Comparison of ENCODE assay signal across 8 mouse cellular contexts in genomic region chr7:44986192-44986878, GRCm38 (mm10). TPM values are rescaled to one million over a fixed set of nuclear protein-coding genes. Genes with fewer than 3 reads are reported as not detected.
DNase-seq lines count a peak whose midpoint lies in the region; ATAC-seq and TF ChIP-seq lines count a peak whose summit lies in the region.

Gene Prmt1, minus strand, starts transcription at chr7:44986568.

- H3K36me3 ChIP-seq in kidney, embryonic 14.5 days (ENCODE audit: control insufficient read depth, insufficient read depth, low read length): peaks cover 30% of the 10 kb centered on the region
- peaks cover 37% of the 10 kb centered on the region for H3K36me3 ChIP-seq in limb, embryonic 15.5 days

- DNase-seq in A20 (ENCODE audit: low read depth, low spot score): peak; percentile 99
- DNase-seq in heart, adult 9 months (ENCODE audit: low spot score in 2 of 2): peak; percentile 99 to 100
- peak; percentile 99 for DNase-seq in monocyte, adult 2 months (ENCODE audit: low read depth in 1 of 2, low spot score in 2 of 2)
- DNase-seq in spleen, postnatal 36 days (ENCODE audit: low spot score in 2 of 2): peak; percentile 99 to 100

- no peak for TF ChIP-seq CTCF in bone marrow macrophage, adult 2 months (IDR thresholded peaks at IDR 0.05; ENCODE audit: low read depth, low read length)
- TF ChIP-seq CTCF in embryonic fibroblast, embryonic 13.5 days (IDR thresholded peaks at IDR 0.05; ENCODE audit: borderline replicate concordance, insufficient read depth, low read length): no peak

- H3K4me1 ChIP-seq in bone marrow macrophage, adult 2 months (ENCODE audit: control insufficient read depth, insufficient read depth, low read length): peaks cover 10% of the 10 kb centered on the region
- no peaks in the 10 kb centered on the region for H3K4me1 ChIP-seq in embryonic fibroblast, embryonic 13.5 days (ENCODE audit: control insufficient read depth, insufficient read depth, low read length)
- H3K4me1 ChIP-seq in kidney, embryonic 14.5 days (ENCODE audit: control insufficient read depth, insufficient read depth, low read length): peaks cover 26% of the 10 kb centered on the region
- peaks cover 34% of the 10 kb centered on the region for H3K4me1 ChIP-seq in limb, embryonic 15.5 days

- peak within 1 kb of the TSS; percentile 81 for H3K27ac ChIP-seq in bone marrow macrophage, adult 2 months (ENCODE audit: insufficient read depth, low read depth, low read length)
- H3K27ac ChIP-seq in embryonic fibroblast, embryonic 13.5 days (ENCODE audit: insufficient read depth, low read length): peak within 1 kb of the TSS; percentile 87
- peak within 1 kb of the TSS; percentile 98 for H3K27ac ChIP-seq in kidney, embryonic 14.5 days (ENCODE audit: low read depth, low read length)
- peak within 1 kb of the TSS; percentile 97 for H3K27ac ChIP-seq in limb, embryonic 15.5 days

- ATAC-seq in kidney, embryonic 14.5 days (ENCODE audit: low FRiP score, low TSS enrichment): peak; percentile 96
- ATAC-seq in limb, embryonic 15.5 days (ENCODE audit: insufficient number of reproducible peaks, low FRiP score, low TSS enrichment, low read depth): peak; percentile 97

- WGBS in kidney, embryonic 14.5 days: under 1% methylated on average over 42 of the region's 42 CpGs
- under 1% methylated on average over 42 of the region's 42 CpGs for WGBS in limb, embryonic 15.5 days

- peak within 1 kb of the TSS; percentile 68 for H3K4me2 ChIP-seq in kidney, embryonic 14.5 days (replicated peaks; ENCODE audit: low read depth, low read length)
- H3K4me2 ChIP-seq in limb, embryonic 15.5 days: peak within 1 kb of the TSS; percentile 66

- H3K27me3 ChIP-seq in kidney, embryonic 14.5 days (ENCODE audit: control insufficient read depth, insufficient read depth, low read length): no peaks in the 10 kb centered on the region
- H3K27me3 ChIP-seq in limb, embryonic 15.5 days: no peaks in the 10 kb centered on the region

- no peak for TF ChIP-seq POLR2A in bone marrow macrophage, adult 2 months (IDR thresholded peaks at IDR 0.05; ENCODE audit: borderline replicate concordance, low read depth, low read length)
- peak; percentile 83 for TF ChIP-seq POLR2A in embryonic fibroblast, embryonic 13.5 days (IDR thresholded peaks at IDR 0.05; ENCODE audit: low read depth, low read length)

- peak within 1 kb of the TSS; percentile 97 for H3K4me3 ChIP-seq in bone marrow macrophage, adult 2 months (ENCODE audit: insufficient read depth, low read length)
- H3K4me3 ChIP-seq in embryonic fibroblast, embryonic 13.5 days (ENCODE audit: insufficient read depth, low read length): peak within 1 kb of the TSS; percentile 95
- H3K4me3 ChIP-seq in kidney, embryonic 14.5 days (ENCODE audit: low read length): peak within 1 kb of the TSS; percentile 97
- H3K4me3 ChIP-seq in limb, embryonic 15.5 days: peak within 1 kb of the TSS; percentile 63

- no peaks in the 10 kb centered on the region for H3K9me3 ChIP-seq in kidney, embryonic 14.5 days (ENCODE audit: control insufficient read depth, low read length)
- H3K9me3 ChIP-seq in limb, embryonic 15.5 days: no peaks in the 10 kb centered on the region

- H3K9ac ChIP-seq in kidney, embryonic 14.5 days (ENCODE audit: low read depth, low read length): peak within 1 kb of the TSS; percentile 99
- H3K9ac ChIP-seq in limb, embryonic 15.5 days: peak within 1 kb of the TSS; percentile 89

RNA-seq across cellular contexts. Expression of gene Prmt1, which starts in this region (rescaled TPM):
- 54.4 and 61.6 TPM in 2 replicates for polyA plus RNA-seq in bone marrow macrophage, adult 2 months (2012; ENCODE audit: insufficient read depth, insufficient read length, missing spikeins)
- 403 and 439 TPM in 2 replicates for polyA plus RNA-seq in embryonic fibroblast, embryonic 13.5 days (2011; ENCODE audit: insufficient read length, low read depth, missing spikeins)
- 258 and 308 TPM in 2 replicates for polyA plus RNA-seq in kidney, embryonic 14.5 days (2014; fragmentation: Nextera tagmentation; extraction: Ambion mirVana)
- 408 and 429 TPM in 2 replicates for polyA plus RNA-seq in limb, embryonic 15.5 days (2015; fragmentation: Nextera tagmentation; extraction: Ambion mirVana)

Comparison
In these comparisons a context has a peak if more than half of its experiments do, and no peak if none do; other contexts are left out.
1. Peak in every context shown above with its lines: DNase-seq, ATAC-seq, H3K4me3 ChIP-seq and H3K27ac ChIP-seq.